Mouse (Mus musculus): ENCODE results near the gene Smc1b. TPM values are rescaled to one million over a fixed set of nuclear protein-coding genes. Genes with fewer than 3 reads are reported as not detected.
A peak's percentile ranks its signal among the peaks of the same experiment; 100 is the strongest.

Gene Smc1b
- polyA plus RNA-seq, 1 experiment from 2014 or later = 0.25 TPM

- Histone ChIP-seq H3K27ac (ENCODE audit: low read depth, low read length) (no peak overlapping the region), H3K4me2 (ENCODE audit: low read length) (no peak overlapping the region), H3K9ac (ENCODE audit: low read depth, low read length) (no peak overlapping the region), H3K27me3 (replicated peaks; ENCODE audit: control insufficient read depth, insufficient read depth, low read length) (no peaks in the 10 kb centered on the region), H3K9me3 (ENCODE audit: control insufficient read depth, low read length) (no peaks in the 10 kb centered on the region), H3K4me3 (ENCODE audit: low read length) (no peak overlapping the region), H3K36me3 (ENCODE audit: control insufficient read depth, insufficient read depth, low read length) (no peaks in the 10 kb centered on the region), H3K4me1 (ENCODE audit: control insufficient read depth, insufficient read depth, low read depth, low read length) (no peaks in the 10 kb centered on the region)
- ATAC-seq = no peak
- WGBS = 92% methylated on average over 11 of the region's 11 CpGs
These were observed 11.4 kb upstream of the Smc1b start for GRCm38 (mm10) chr15:85143161-85143560.

GRCm38 (mm10) chr15:85142441-85142840, 10.7 kb upstream of the Smc1b start:
- WGBS = 68% methylated on average over 2 of the region's 2 CpGs
- Histone ChIP-seq H3K9ac (ENCODE audit: low read depth, low read length) (no peak overlapping the region), H3K9me3 (ENCODE audit: control insufficient read depth, low read length) (no peaks in the 10 kb centered on the region), H3K4me1 (ENCODE audit: control insufficient read depth, insufficient read depth, low read depth, low read length) (no peaks in the 10 kb centered on the region), H3K27me3 (replicated peaks; ENCODE audit: control insufficient read depth, insufficient read depth, low read length) (no peaks in the 10 kb centered on the region), H3K27ac (ENCODE audit: low read depth, low read length) (no peak overlapping the region), H3K4me3 (ENCODE audit: low read length) (no peak overlapping the region), H3K36me3 (ENCODE audit: control insufficient read depth, insufficient read depth, low read length) (no peaks in the 10 kb centered on the region), H3K4me2 (ENCODE audit: low read length) (no peak overlapping the region)
- no peak for ATAC-seq

GRCm38 (mm10) chr15:85141290-85141689, 9.5 kb upstream of the Smc1b start:
- no peak for ATAC-seq
- 88% methylated on average over 9 of the region's 10 CpGs for WGBS
- Histone ChIP-seq H3K4me2 (ENCODE audit: low read length) (no peak overlapping the region), H3K27ac (ENCODE audit: low read depth, low read length) (no peak overlapping the region), H3K9ac (ENCODE audit: low read depth, low read length) (no peak overlapping the region), H3K4me3 (ENCODE audit: low read length) (no peak overlapping the region), H3K4me1 (ENCODE audit: control insufficient read depth, insufficient read depth, low read depth, low read length) (no peaks in the 10 kb centered on the region), H3K27me3 (replicated peaks; ENCODE audit: control insufficient read depth, insufficient read depth, low read length) (no peaks in the 10 kb centered on the region), H3K36me3 (ENCODE audit: control insufficient read depth, insufficient read depth, low read length) (no peaks in the 10 kb centered on the region), H3K9me3 (ENCODE audit: control insufficient read depth, low read length) (no peaks in the 10 kb centered on the region)

GRCm38 (mm10) chr15:85135143-85135542, 3.4 kb upstream of the Smc1b start:
- Histone ChIP-seq H3K27me3 (replicated peaks; ENCODE audit: control insufficient read depth, insufficient read depth, low read length) (no peaks in the 10 kb centered on the region), H3K4me3 (ENCODE audit: low read length) (no peak overlapping the region), H3K9ac (ENCODE audit: low read depth, low read length) (no peak overlapping the region), H3K36me3 (ENCODE audit: control insufficient read depth, insufficient read depth, low read length) (no peaks in the 10 kb centered on the region), H3K4me2 (ENCODE audit: low read length) (no peak overlapping the region), H3K9me3 (ENCODE audit: control insufficient read depth, low read length) (no peaks in the 10 kb centered on the region), H3K27ac (ENCODE audit: low read depth, low read length) (no peak overlapping the region), H3K4me1 (ENCODE audit: control insufficient read depth, insufficient read depth, low read depth, low read length) (peaks cover 9% of the 10 kb centered on the region)
- WGBS = 42% methylated on average over 9 of the region's 9 CpGs
- no peak for ATAC-seq

GRCm38 (mm10) chr15:85132193-85132520, 393 bp upstream of the Smc1b start:
- no peaks in the 10 kb centered on the region for H3K36me3 ChIP-seq (ENCODE audit: control insufficient read depth, insufficient read depth, low read length)
- peaks cover 9% of the 10 kb centered on the region for H3K4me1 ChIP-seq (ENCODE audit: control insufficient read depth, insufficient read depth, low read depth, low read length)
- ATAC-seq = peak; percentile 42; the same call in 1 of the 2 replicates
- peak overlapping the region; percentile 64 for H3K9ac ChIP-seq (ENCODE audit: low read depth, low read length)
- no peaks in the 10 kb centered on the region for H3K9me3 ChIP-seq (ENCODE audit: control insufficient read depth, low read length)
- no peak overlapping the region for H3K27ac ChIP-seq (ENCODE audit: low read depth, low read length)
- H3K4me2 ChIP-seq (ENCODE audit: low read length) = peak overlapping the region; percentile 83
- 20% methylated on average over 10 of the region's 10 CpGs for WGBS
- H3K27me3 ChIP-seq (replicated peaks; ENCODE audit: control insufficient read depth, insufficient read depth, low read length) = no peaks in the 10 kb centered on the region
- H3K4me3 ChIP-seq (ENCODE audit: low read length) = peak overlapping the region; percentile 49

GRCm38 (mm10) chr15:85085641-85086040, 46.1 kb downstream of the Smc1b start:
- Histone ChIP-seq H3K4me1 (ENCODE audit: control insufficient read depth, insufficient read depth, low read depth, low read length) (no peaks in the 10 kb centered on the region), H3K27me3 (replicated peaks; ENCODE audit: control insufficient read depth, insufficient read depth, low read length) (no peaks in the 10 kb centered on the region), H3K36me3 (ENCODE audit: control insufficient read depth, insufficient read depth, low read length) (no peaks in the 10 kb centered on the region), H3K4me3 (ENCODE audit: low read length) (no peak overlapping the region), H3K4me2 (ENCODE audit: low read length) (no peak overlapping the region), H3K9me3 (ENCODE audit: control insufficient read depth, low read length) (no peaks in the 10 kb centered on the region), H3K9ac (ENCODE audit: low read depth, low read length) (no peak overlapping the region), H3K27ac (ENCODE audit: low read depth, low read length) (no peak overlapping the region)
- ATAC-seq = no peak
- 84% methylated on average over 1 of the region's 1 CpGs for WGBS

GRCm38 (mm10) chr15:85072651-85073050, 59.1 kb downstream of the Smc1b start:
- Histone ChIP-seq H3K36me3 (ENCODE audit: control insufficient read depth, insufficient read depth, low read length) (no peaks in the 10 kb centered on the region), H3K4me1 (ENCODE audit: control insufficient read depth, insufficient read depth, low read depth, low read length) (no peaks in the 10 kb centered on the region), H3K27ac (ENCODE audit: low read depth, low read length) (no peak overlapping the region), H3K4me2 (ENCODE audit: low read length) (no peak overlapping the region), H3K4me3 (ENCODE audit: low read length) (no peak overlapping the region), H3K9ac (ENCODE audit: low read depth, low read length) (no peak overlapping the region), H3K9me3 (ENCODE audit: control insufficient read depth, low read length) (no peaks in the 10 kb centered on the region), H3K27me3 (replicated peaks; ENCODE audit: control insufficient read depth, insufficient read depth, low read length) (no peaks in the 10 kb centered on the region)
- no peak for ATAC-seq
- WGBS = 85% methylated on average over 2 of the region's 2 CpGs

GRCm38 (mm10) chr15:85070561-85070960, 61.2 kb downstream of the Smc1b start:
- Histone ChIP-seq H3K36me3 (ENCODE audit: control insufficient read depth, insufficient read depth, low read length) (no peaks in the 10 kb centered on the region), H3K4me1 (ENCODE audit: control insufficient read depth, insufficient read depth, low read depth, low read length) (no peaks in the 10 kb centered on the region), H3K27me3 (replicated peaks; ENCODE audit: control insufficient read depth, insufficient read depth, low read length) (no peaks in the 10 kb centered on the region), H3K4me2 (ENCODE audit: low read length) (no peak overlapping the region), H3K9me3 (ENCODE audit: control insufficient read depth, low read length) (no peaks in the 10 kb centered on the region), H3K27ac (ENCODE audit: low read depth, low read length) (no peak overlapping the region), H3K4me3 (ENCODE audit: low read length) (no peak overlapping the region), H3K9ac (ENCODE audit: low read depth, low read length) (no peak overlapping the region)
- ATAC-seq = no peak
- WGBS = 41% methylated on average over 2 of the region's 2 CpGs

GRCm38 (mm10) chr15:85063421-85063820, 68.3 kb downstream of the Smc1b start:
- H3K4me3 ChIP-seq (ENCODE audit: low read length) = no peak overlapping the region
- no peaks in the 10 kb centered on the region for H3K27me3 ChIP-seq (replicated peaks; ENCODE audit: control insufficient read depth, insufficient read depth, low read length)
- H3K9ac ChIP-seq (ENCODE audit: low read depth, low read length) = no peak overlapping the region
- no peak overlapping the region for H3K27ac ChIP-seq (ENCODE audit: low read depth, low read length)
- no peaks in the 10 kb centered on the region for H3K4me1 ChIP-seq (ENCODE audit: control insufficient read depth, insufficient read depth, low read depth, low read length)
- ATAC-seq = no peak
- H3K36me3 ChIP-seq (ENCODE audit: control insufficient read depth, insufficient read depth, low read length) = peaks cover 14% of the 10 kb centered on the region; the same call in 1 of the 2 replicates
- no peak overlapping the region for H3K4me2 ChIP-seq (ENCODE audit: low read length)
- H3K9me3 ChIP-seq (ENCODE audit: control insufficient read depth, low read length) = no peaks in the 10 kb centered on the region
- 97% methylated on average over 2 of the region's 2 CpGs for WGBS

GRCm38 (mm10) chr15:85055186-85055585, 76.6 kb downstream of the Smc1b start:
- no peak for ATAC-seq
- H3K36me3 ChIP-seq (ENCODE audit: control insufficient read depth, insufficient read depth, low read length) = peaks cover 26% of the 10 kb centered on the region

More at GRCm38 (mm10) chr15:85055186-85055585, 76.6 kb downstream of the Smc1b start:
- Histone ChIP-seq H3K27ac (ENCODE audit: low read depth, low read length) (no peak overlapping the region), H3K4me3 (ENCODE audit: low read length) (no peak overlapping the region), H3K4me1 (ENCODE audit: control insufficient read depth, insufficient read depth, low read depth, low read length) (no peaks in the 10 kb centered on the region), H3K4me2 (ENCODE audit: low read length) (no peak overlapping the region), H3K9me3 (ENCODE audit: control insufficient read depth, low read length) (no peaks in the 10 kb centered on the region), H3K9ac (ENCODE audit: low read depth, low read length) (no peak overlapping the region), H3K27me3 (replicated peaks; ENCODE audit: control insufficient read depth, insufficient read depth, low read length) (no peaks in the 10 kb centered on the region)
- WGBS = 82% methylated on average over 4 of the region's 4 CpGs

All from hindbrain, embryonic 16.5 days (tissue).